Mouse (Mus musculus) neural tube, embryonic 12.5 days (tissue): Measurements from ENCODE around the gene Zfp111. TPM values are rescaled to one million over a fixed set of nuclear protein-coding genes. Genes with fewer than 3 reads are reported as not detected.

Experiments used
- ATAC-seq: fragments of 200-750 bp; cut with Nextera tagmentation; 2 replicates; pipeline ENCODE4 v1.8.0; 2017; ENCODE audit warnings: low read depth, mild to moderate bottlenecking, moderate TSS enrichment, moderate library complexity; ENCODE audit not compliant: low FRiP score
- H3K27ac ChIP-seq: fragments of 300-500 bp; sonication (generic); 2 replicates; pipeline ENCODE4 v1.5.1; 2016
- H3K27me3 ChIP-seq: fragments of 300-500 bp; sonication (generic); replicated peaks from 2 replicates; pipeline ENCODE4 v1.6.1; 2016; ENCODE audit warnings: mild to moderate bottlenecking
- H3K36me3 ChIP-seq: fragments of 300-500 bp; sonication (generic); 2 replicates; pipeline ENCODE4 v1.6.1; 2016; ENCODE audit warnings: mild to moderate bottlenecking
- H3K4me1 ChIP-seq: fragments of 300-500 bp; sonication (generic); 2 replicates; pipeline ENCODE4 v1.6.1; 2016
- H3K4me2 ChIP-seq: fragments of 300-500 bp; sonication (generic); replicated peaks from 2 replicates; pipeline ENCODE4 v1.6.1; 2016; ENCODE audit warnings: mild to moderate bottlenecking
- H3K4me3 ChIP-seq: fragments of 300-500 bp; sonication (generic); 2 replicates; pipeline ENCODE4 v1.5.1; 2016
- H3K9ac ChIP-seq: fragments of 300-500 bp; sonication (generic); 2 replicates; pipeline ENCODE4 v1.6.1; 2016; ENCODE audit warnings: mild to moderate bottlenecking
- H3K9me3 ChIP-seq: fragments of 300-500 bp; sonication (generic); 2 replicates; pipeline ENCODE4 v1.6.1; 2016; ENCODE audit warnings: mild to moderate bottlenecking
- WGBS: fragments of 180-500 bp; shearing (Covaris S2); methylation state at CpG from one replicate; pipeline ENCODE4 v1.1.7; 2016; 5-methylcytosine and 5-hydroxymethylcytosine counted together
- polyA plus RNA-seq: library from polyadenylated mRNA; unstranded; fragments of >200 nt; fragmentation: Nextera tagmentation; extraction: Ambion mirVana; gene quantifications from 2 replicates; pipeline ENCODE4 v1.2.1, GENCODE M21; 2016

Gene Zfp111
- polyA plus RNA-seq = 8.2 and 8.8 TPM in 2 replicates

GRCm38 (mm10) chr7:24211343-24211742, at the start of gene Zfp111:
Gene Zfp111 (minus strand): TSS chr7:24211443.
- H3K27ac ChIP-seq = no peak within 1 kb of the TSS
- ATAC-seq = no peak
- WGBS = 80% methylated on average over 5 of the region's 5 CpGs
- no peak within 1 kb of the TSS for H3K4me2 ChIP-seq
- no peaks in the 10 kb centered on the region for H3K9me3 ChIP-seq
- H3K27me3 ChIP-seq = no peaks in the 10 kb centered on the region
- H3K4me3 ChIP-seq = no peak within 1 kb of the TSS
- H3K4me1 ChIP-seq = peaks cover 5% of the 10 kb centered on the region; the same call in 1 of the 2 replicates
- H3K36me3 ChIP-seq = no peaks in the 10 kb centered on the region
- H3K9ac ChIP-seq = no peak within 1 kb of the TSS

GRCm38 (mm10) chr7:24260000-24260312, 48.7 kb upstream of the Zfp111 start:
- H3K27ac ChIP-seq = no peak overlapping the region
- H3K4me1 ChIP-seq = 0 out of 2 replicates have a peak, but pooled peaks cover under 1% of the 10 kb centered on the region
- 89% methylated on average over 4 of the region's 4 CpGs for WGBS
- H3K9me3 ChIP-seq = no peaks in the 10 kb centered on the region
- ATAC-seq = no peak
- H3K4me3 ChIP-seq = no peak overlapping the region
- no peak overlapping the region for H3K9ac ChIP-seq
- no peak overlapping the region for H3K4me2 ChIP-seq
- H3K27me3 ChIP-seq = no peaks in the 10 kb centered on the region
- peaks cover 24% of the 10 kb centered on the region for H3K36me3 ChIP-seq

GRCm38 (mm10) chr7:24259306-24259999, 48.2 kb upstream of the Zfp111 start:
- WGBS = 91% methylated on average over 13 of the region's 13 CpGs
- ATAC-seq = no peak
- H3K27me3 ChIP-seq = no peaks in the 10 kb centered on the region
- H3K36me3 ChIP-seq = peaks cover 24% of the 10 kb centered on the region
- no peak overlapping the region for H3K4me2 ChIP-seq
- 0 out of 2 replicates have a peak, but pooled peaks cover 4% of the 10 kb centered on the region for H3K4me1 ChIP-seq
- no peaks in the 10 kb centered on the region for H3K9me3 ChIP-seq
- no peak overlapping the region for H3K9ac ChIP-seq
- no peak overlapping the region for H3K27ac ChIP-seq
- no peak overlapping the region for H3K4me3 ChIP-seq

GRCm38 (mm10) chr7:24254633-24255474, 43.6 kb upstream of the Zfp111 start, which contains the start of gene Zfp108:
Gene Zfp108 (plus strand): TSS chr7:24254794.
- Histone ChIP-seq H3K4me2 (peak within 1 kb of the TSS; percentile 66), H3K27me3 (no peaks in the 10 kb centered on the region), H3K9ac (peak within 1 kb of the TSS; percentile 49), H3K9me3 (no peaks in the 10 kb centered on the region), H3K36me3 (peaks cover 5% of the 10 kb centered on the region), H3K4me3 (peak within 1 kb of the TSS; percentile 45), H3K27ac (no peak within 1 kb of the TSS), H3K4me1 (0 out of 2 replicates have a peak, but pooled peaks cover 4% of the 10 kb centered on the region)
- 22% methylated on average over 21 of the region's 21 CpGs for WGBS
- ATAC-seq = peak; percentile 89

GRCm38 (mm10) chr7:24253779-24254615, 42.8 kb upstream of the Zfp111 start:
- H3K36me3 ChIP-seq = no peaks in the 10 kb centered on the region
- ATAC-seq = peak; percentile 66
- H3K9ac ChIP-seq = no peak overlapping the region
- no peak overlapping the region; the same call in 1 of the 2 replicates for H3K4me3 ChIP-seq
- WGBS = 55% methylated on average over 9 of the region's 9 CpGs
- no peak overlapping the region for H3K27ac ChIP-seq
- no peaks in the 10 kb centered on the region for H3K9me3 ChIP-seq
- H3K27me3 ChIP-seq = no peaks in the 10 kb centered on the region
- 0 out of 2 replicates have a peak, but pooled peaks cover 4% of the 10 kb centered on the region for H3K4me1 ChIP-seq
- peak overlapping the region; percentile 66 for H3K4me2 ChIP-seq

GRCm38 (mm10) chr7:24237040-24237791, 26.0 kb upstream of the Zfp111 start, which contains the start of gene Zfp109:
Gene Zfp109 (minus strand): TSS chr7:24237560.
- WGBS = 6% methylated on average over 28 of the region's 28 CpGs
- H3K4me2 ChIP-seq = peak within 1 kb of the TSS; percentile 68
- H3K27me3 ChIP-seq = no peaks in the 10 kb centered on the region
- peak within 1 kb of the TSS; percentile 66 for H3K9ac ChIP-seq
- H3K4me1 ChIP-seq = peaks cover 5% of the 10 kb centered on the region; the same call in 1 of the 2 replicates
- H3K36me3 ChIP-seq = peaks cover 11% of the 10 kb centered on the region; the same call in 1 of the 2 replicates
- no peaks in the 10 kb centered on the region for H3K9me3 ChIP-seq
- peak; percentile 87 for ATAC-seq
- peak within 1 kb of the TSS; percentile 71 for H3K4me3 ChIP-seq
- H3K27ac ChIP-seq = no peak within 1 kb of the TSS

GRCm38 (mm10) chr7:24210296-24210695, 947 bp downstream of the Zfp111 start:
- H3K27ac ChIP-seq = no peak overlapping the region
- peaks cover 6% of the 10 kb centered on the region for H3K36me3 ChIP-seq
- 81% methylated on average over 2 of the region's 2 CpGs for WGBS
- H3K9me3 ChIP-seq = no peaks in the 10 kb centered on the region
- no peak overlapping the region for H3K4me3 ChIP-seq
- H3K4me2 ChIP-seq = no peak overlapping the region
- H3K9ac ChIP-seq = no peak overlapping the region
- no peak for ATAC-seq
- peaks cover 5% of the 10 kb centered on the region; the same call in 1 of the 2 replicates for H3K4me1 ChIP-seq
- H3K27me3 ChIP-seq = no peaks in the 10 kb centered on the region

GRCm38 (mm10) chr7:24208282-24208886, 2.9 kb downstream of the Zfp111 start:
- H3K9ac ChIP-seq = no peak overlapping the region
- no peak overlapping the region; the same call in 1 of the 2 replicates for H3K4me3 ChIP-seq
- WGBS = 65% methylated on average over 7 of the region's 7 CpGs
- peaks cover 16% of the 10 kb centered on the region for H3K36me3 ChIP-seq
- peaks cover 5% of the 10 kb centered on the region; the same call in 1 of the 2 replicates for H3K4me1 ChIP-seq
- no peaks in the 10 kb centered on the region for H3K9me3 ChIP-seq
- H3K27ac ChIP-seq = no peak overlapping the region
- H3K4me2 ChIP-seq = peak overlapping the region; percentile 75
- H3K27me3 ChIP-seq = no peaks in the 10 kb centered on the region
- ATAC-seq = peak; percentile 55; the same call in 1 of the 2 replicates

- H3K36me3 ChIP-seq = peaks cover 21% of the 10 kb centered on the region
- peak overlapping the region; percentile 58 for H3K4me3 ChIP-seq
- H3K4me1 ChIP-seq = peaks cover 5% of the 10 kb centered on the region; the same call in 1 of the 2 replicates
- ATAC-seq = peak; percentile 86
- no peaks in the 10 kb centered on the region for H3K9me3 ChIP-seq
- WGBS = 15% methylated on average over 24 of the region's 24 CpGs
- H3K4me2 ChIP-seq = peak overlapping the region; percentile 75
- no peaks in the 10 kb centered on the region for H3K27me3 ChIP-seq
- no peak overlapping the region for H3K27ac ChIP-seq
- H3K9ac ChIP-seq = peak overlapping the region; percentile 73
These were observed 3.6 kb downstream of the Zfp111 start for GRCm38 (mm10) chr7:24207488-24208261.

- H3K9ac ChIP-seq = no peak overlapping the region
- WGBS = 96% methylated on average over 4 of the region's 4 CpGs
- no peak overlapping the region for H3K27ac ChIP-seq
- ATAC-seq = no peak
- H3K4me2 ChIP-seq = no peak overlapping the region
- H3K27me3 ChIP-seq = no peaks in the 10 kb centered on the region
- H3K9me3 ChIP-seq = peaks cover 27% of the 10 kb centered on the region
- peaks cover 59% of the 10 kb centered on the region for H3K36me3 ChIP-seq
- H3K4me1 ChIP-seq = no peaks in the 10 kb centered on the region
- no peak overlapping the region for H3K4me3 ChIP-seq
These were observed 14.3 kb downstream of the Zfp111 start for GRCm38 (mm10) chr7:24196961-24197360.
